Mouse (Mus musculus) kidney, adult 9 months (tissue): Measurements from ENCODE around the gene Uroc1.

Experiments
- DNase-seq: peaks from one replicate; pipeline ENCODE4 v3.0.0; 2022

Uroc1 gene

GRCm38 (mm10) chr6:90359445-90359844 lies 26.4 kb downstream of the Uroc1 start:
- no peak for DNase-seq

GRCm38 (mm10) chr6:90360024-90360781 lies 27.1 kb downstream of the Uroc1 start:
- peak; percentile 72 for DNase-seq

DNA sequence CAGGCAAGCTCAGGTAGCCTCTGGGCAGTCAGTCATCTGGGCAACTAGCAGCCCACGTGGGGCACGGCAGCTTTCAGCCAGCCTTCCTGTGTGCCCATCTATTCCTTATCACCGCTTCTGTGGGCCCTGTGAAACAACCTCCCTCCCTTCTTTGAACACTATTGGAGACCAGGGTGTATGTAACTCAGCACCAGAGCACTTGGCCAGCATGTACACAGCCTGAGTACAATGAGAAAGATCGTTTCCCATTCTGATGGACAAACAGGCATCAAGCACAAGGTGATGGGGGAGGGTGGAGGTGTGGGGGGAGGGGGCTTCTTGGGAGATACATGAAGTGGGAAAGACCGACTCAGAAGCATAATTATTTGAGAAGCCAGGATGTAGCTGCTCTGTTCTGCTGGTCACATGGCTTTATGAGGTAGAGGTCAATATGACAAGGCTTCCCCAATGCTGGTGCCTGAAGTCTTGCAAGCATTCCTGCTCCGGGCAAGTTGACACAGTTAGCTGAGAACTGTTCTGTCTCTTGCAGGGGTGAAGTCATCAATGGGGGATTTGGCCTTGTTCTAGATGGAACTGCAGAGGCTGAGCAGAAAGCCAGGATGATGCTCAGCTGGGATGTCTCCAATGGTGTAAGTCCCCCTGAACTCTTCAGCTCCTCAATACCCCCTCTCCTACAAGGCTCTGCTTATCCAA lies 28.0 kb downstream of the Uroc1 start:
- DNase-seq: no peak

DNA sequence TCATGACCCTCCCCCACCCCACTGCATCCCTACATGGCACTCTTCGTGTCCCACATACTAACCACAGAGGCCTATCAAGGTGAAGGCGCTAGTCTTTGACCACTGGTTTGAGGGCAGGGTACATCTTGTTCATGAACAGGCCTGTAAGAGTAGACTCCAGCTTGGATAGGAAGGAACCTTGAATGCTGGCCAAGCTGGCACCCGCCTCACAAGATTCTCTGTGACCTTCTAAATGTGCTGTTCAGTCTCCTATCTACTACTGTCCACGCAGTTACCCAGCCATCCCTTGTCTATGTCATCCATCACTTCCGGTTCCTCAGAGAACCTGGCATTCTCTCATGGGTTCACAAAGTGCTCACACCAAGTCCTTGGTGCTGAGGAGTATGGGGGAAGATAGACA lies 30.2 kb downstream of the Uroc1 start:
- DNase-seq: no peak

DNA sequence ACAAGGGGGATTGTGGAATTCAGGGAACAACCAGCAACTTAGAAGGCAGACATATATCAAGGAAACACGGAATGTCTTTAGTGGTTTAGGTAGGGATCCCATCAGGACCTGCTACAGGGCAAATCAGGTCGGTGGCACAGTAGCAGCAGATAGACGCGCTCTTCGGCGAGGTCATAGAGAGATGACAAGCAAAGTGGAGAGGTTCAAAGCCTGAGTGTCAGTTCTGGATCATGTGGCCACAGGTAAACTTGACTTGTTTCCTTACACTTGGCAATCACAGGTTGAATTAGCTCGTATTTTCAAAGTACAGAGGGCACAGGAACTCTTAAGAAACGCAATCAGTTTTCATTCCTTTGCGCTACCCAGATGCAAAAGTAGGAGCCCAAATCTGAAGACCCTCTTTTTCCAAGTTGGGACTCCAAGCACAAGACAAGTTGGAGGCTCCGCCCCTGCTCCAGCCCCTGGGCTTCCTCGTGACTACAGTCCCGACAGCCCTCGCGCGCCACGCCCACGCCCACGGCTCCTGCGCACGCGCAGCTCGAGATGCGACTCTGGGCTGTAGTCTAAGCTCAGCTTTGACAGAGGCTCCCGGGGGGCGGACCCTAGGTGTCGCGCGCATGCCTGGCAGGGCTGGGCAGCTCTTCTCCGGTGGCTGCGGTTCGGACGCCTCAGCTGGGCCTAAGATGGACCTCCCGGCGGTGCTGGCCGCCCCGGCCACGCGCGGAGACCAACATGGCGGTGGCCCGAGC lies 36.1 kb downstream of the Uroc1 start, which contains the start of gene Zxdc:
Zxdc (plus strand) TSS at position 517 of the 749 bp plus-strand sequence.
- DNase-seq: peak; percentile 100

DNA sequence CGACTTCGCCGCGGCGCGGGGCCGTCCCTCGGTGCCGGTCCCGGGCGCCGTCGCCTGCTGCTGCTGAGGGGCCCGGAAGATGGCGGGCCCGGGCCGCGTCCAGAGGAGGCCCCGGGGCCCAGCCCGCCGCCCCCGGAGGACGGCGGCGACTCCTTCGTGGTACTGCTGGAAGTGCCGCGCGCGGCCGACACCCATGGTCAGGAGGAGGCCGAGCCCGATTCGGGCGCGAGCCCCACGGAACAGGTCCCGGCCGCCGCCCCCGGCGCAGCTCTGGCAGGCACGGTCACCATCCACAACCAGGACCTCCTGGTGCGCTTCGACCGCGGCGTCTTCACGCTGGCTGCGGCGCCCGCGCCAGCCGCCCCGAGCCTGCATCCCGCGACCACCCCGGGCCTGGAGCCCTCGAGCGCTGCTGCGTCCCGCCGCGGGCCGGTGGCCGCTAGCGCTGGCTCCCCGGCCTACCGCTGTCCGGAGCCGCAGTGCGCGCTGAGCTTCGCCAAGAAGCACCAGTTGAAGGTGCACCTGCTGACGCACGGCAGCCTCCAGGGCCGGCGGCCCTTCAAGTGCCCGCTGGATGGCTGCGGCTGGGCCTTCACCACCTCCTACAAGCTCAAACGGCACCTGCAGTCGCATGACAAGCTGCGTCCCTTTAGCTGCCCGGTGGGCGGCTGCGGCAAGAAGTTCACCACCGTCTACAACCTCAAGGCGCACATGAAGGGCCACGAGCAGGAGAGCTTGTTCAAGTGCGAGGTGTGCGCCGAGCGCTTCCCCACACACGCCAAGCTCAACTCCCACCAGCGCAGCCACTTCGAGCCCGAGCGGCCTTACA lies 36.9 kb downstream of the Uroc1 start:
- DNase-seq: peak; percentile 33

- DNase-seq: peak; percentile 20
These were observed 41.6 kb downstream of the Uroc1 start for GRCm38 (mm10) chr6:90374647-90375046.

GRCm38 (mm10) chr6:90377708-90378107 lies 44.6 kb downstream of the Uroc1 start:
- no peak for DNase-seq

GRCm38 (mm10) chr6:90381465-90381864 lies 48.4 kb downstream of the Uroc1 start:
- DNase-seq: no peak

GRCm38 (mm10) chr6:90390629-90391028 lies 57.5 kb downstream of the Uroc1 start:
- no peak for DNase-seq

GRCm38 (mm10) chr6:90393948-90394347 lies 60.9 kb downstream of the Uroc1 start:
- peak; percentile 45 for DNase-seq

GRCm38 (mm10) chr6:90395751-90396150 lies 62.7 kb downstream of the Uroc1 start:
- no peak for DNase-seq

- DNase-seq: no peak
These were observed 64.2 kb downstream of the Uroc1 start for GRCm38 (mm10) chr6:90397291-90397690.

- no peak for DNase-seq
These were observed 75.5 kb downstream of the Uroc1 start for GRCm38 (mm10) chr6:90408632-90409031.

DNA sequence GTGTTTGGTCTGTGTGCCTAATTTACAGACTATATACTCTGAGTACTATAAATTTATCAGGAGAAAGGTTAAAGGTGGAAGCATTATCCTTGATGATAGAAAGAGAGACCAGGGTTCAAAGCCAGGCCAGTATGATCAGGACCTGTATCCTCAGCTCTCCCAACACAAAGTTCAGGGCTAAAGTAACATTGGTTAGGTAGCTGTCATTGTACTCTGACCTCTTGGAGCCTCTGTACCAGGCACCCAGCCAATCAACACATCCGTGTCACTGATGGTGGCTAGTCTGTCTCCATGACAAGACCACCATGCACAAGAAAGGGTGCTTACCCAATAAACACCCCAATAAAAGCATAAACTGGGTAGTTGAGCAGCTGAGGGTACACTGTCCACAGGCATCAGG lies 77.9 kb downstream of the Uroc1 start:
- DNase-seq: peak; percentile 26

DNA sequence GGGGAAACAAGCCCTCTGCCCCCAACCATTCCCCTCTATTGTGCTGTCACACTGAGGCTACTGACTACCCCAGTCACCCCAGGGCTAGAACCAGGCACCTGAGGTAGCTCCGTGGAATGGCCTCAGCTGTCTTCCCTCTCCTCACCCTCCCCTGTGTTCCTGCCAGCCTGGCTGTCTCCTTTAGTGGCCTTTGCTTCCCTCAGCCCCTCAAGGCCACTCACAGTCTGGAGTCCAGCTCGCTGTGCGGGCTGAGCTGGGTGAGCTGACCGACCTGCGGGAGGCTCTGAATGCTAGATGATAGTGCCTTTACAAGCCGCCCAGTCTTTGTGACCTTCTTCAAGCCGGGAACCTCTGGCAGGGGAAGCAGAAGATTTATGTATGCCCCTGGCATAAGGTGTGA lies 78.8 kb downstream of the Uroc1 start:
- no peak for DNase-seq
